Comparison of ENCODE assay signal across 15 mouse cellular contexts in the genomic region with DNA sequence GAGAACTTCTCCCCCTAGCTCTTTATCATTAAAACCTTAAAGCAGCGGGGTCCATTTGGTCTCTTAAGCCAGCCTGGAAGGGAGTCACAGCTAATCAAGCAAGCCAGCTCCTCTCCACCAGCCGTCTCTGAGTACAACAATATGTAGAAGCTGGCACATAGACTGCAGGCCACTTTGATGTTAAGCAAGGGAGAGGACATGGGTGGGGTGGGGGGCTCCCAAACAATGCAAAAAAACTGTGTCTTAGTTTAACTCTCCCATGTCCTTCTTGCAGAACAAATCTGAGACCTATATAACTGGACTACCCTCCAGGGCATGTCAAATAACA.
DNase-seq lines count a peak whose midpoint lies in the region; ATAC-seq and TF ChIP-seq lines count a peak whose summit lies in the region.
"Had no signal": no experiment of that assay in that cellular context is flagged by ENCODE, and none has a peak within 500 bp of the region (broad histone marks: within the 10 kb centered on the region; RNA-seq: fewer than 3 reads in every experiment).

No protein-coding gene starts in this region.

- peak overlapping the region; percentile 81; the same call in 1 of the 2 replicates for H3K27ac ChIP-seq in forebrain, embryonic 10.5 days
- H3K27ac ChIP-seq in forebrain, embryonic 14.5 days (ENCODE audit: low read depth, low read length): no peak overlapping the region
- H3K27ac ChIP-seq in liver, embryonic 11.5 days (ENCODE audit: low read depth, low read length): peak overlapping the region; percentile 21; the same call in 1 of the 2 replicates
- no peak overlapping the region for H3K27ac ChIP-seq in stomach, embryonic 14.5 days (ENCODE audit: low read length)
- no peak overlapping the region for H3K27ac ChIP-seq in stomach, postnatal 0 days (replicated peaks)
- no peak overlapping the region for H3K27ac ChIP-seq in hindbrain, embryonic 13.5 days

- peaks cover 6% of the 10 kb centered on the region; the same call in 1 of the 2 replicates for H3K9me3 ChIP-seq in forebrain, embryonic 10.5 days
- H3K9me3 ChIP-seq in forebrain, embryonic 14.5 days (replicated peaks; ENCODE audit: control insufficient read depth, low read length): no peaks in the 10 kb centered on the region
- no peaks in the 10 kb centered on the region for H3K9me3 ChIP-seq in liver, embryonic 11.5 days (ENCODE audit: control insufficient read depth, low read length)
- no peaks in the 10 kb centered on the region for H3K9me3 ChIP-seq in stomach, embryonic 14.5 days (ENCODE audit: control insufficient read depth, low read depth, low read length)
- H3K9me3 ChIP-seq in stomach, postnatal 0 days (ENCODE audit: control insufficient read depth, low read length): no peaks in the 10 kb centered on the region
- no peaks in the 10 kb centered on the region for H3K9me3 ChIP-seq in hindbrain, embryonic 13.5 days
- H3K9me3 ChIP-seq: hindbrain, embryonic 10.5 days had no signal

- H3K4me3 ChIP-seq in forebrain, embryonic 10.5 days: no peak overlapping the region
- no peak overlapping the region for H3K4me3 ChIP-seq in forebrain, embryonic 14.5 days (ENCODE audit: low read depth, low read length)
- no peak overlapping the region for H3K4me3 ChIP-seq in liver, embryonic 11.5 days (ENCODE audit: low read depth, low read length)
- no peak overlapping the region for H3K4me3 ChIP-seq in stomach, embryonic 14.5 days (ENCODE audit: low read depth, low read length)
- no peak overlapping the region for H3K4me3 ChIP-seq in stomach, postnatal 0 days (ENCODE audit: low read depth, low read length)
- no peak overlapping the region for H3K4me3 ChIP-seq in hindbrain, embryonic 13.5 days
- H3K4me3 ChIP-seq: erythroblast, embryonic 14.5 days had no signal

- 0 out of 2 replicates have a peak, but pooled peaks cover 4% of the 10 kb centered on the region for H3K27me3 ChIP-seq in forebrain, embryonic 10.5 days (ENCODE audit: poor library complexity, severe bottlenecking)
- H3K27me3 ChIP-seq in forebrain, embryonic 14.5 days (replicated peaks; ENCODE audit: control insufficient read depth, insufficient read depth, low read length): no peaks in the 10 kb centered on the region
- no peaks in the 10 kb centered on the region for H3K27me3 ChIP-seq in liver, embryonic 11.5 days (replicated peaks; ENCODE audit: control insufficient read depth, insufficient read depth, low read length)
- no peaks in the 10 kb centered on the region for H3K27me3 ChIP-seq in stomach, embryonic 14.5 days (ENCODE audit: control insufficient read depth, insufficient read depth, low read length)
- H3K27me3 ChIP-seq in stomach, postnatal 0 days (ENCODE audit: control insufficient read depth, insufficient read depth, low read length): no peaks in the 10 kb centered on the region
- H3K27me3 ChIP-seq in hindbrain, embryonic 13.5 days: 0 out of 2 replicates have a peak, but pooled peaks cover 5% of the 10 kb centered on the region

- TF ChIP-seq CTCF in stomach, postnatal 0 days (IDR thresholded peaks at IDR 0.05; ENCODE audit: low read depth): no peak

- H3K36me3 ChIP-seq in forebrain, embryonic 10.5 days (replicated peaks): no peaks in the 10 kb centered on the region
- no peaks in the 10 kb centered on the region for H3K36me3 ChIP-seq in forebrain, embryonic 14.5 days (ENCODE audit: control insufficient read depth, insufficient read depth, low read length)
- no peaks in the 10 kb centered on the region for H3K36me3 ChIP-seq in liver, embryonic 11.5 days (ENCODE audit: control insufficient read depth, insufficient read depth, low read length)
- no peaks in the 10 kb centered on the region for H3K36me3 ChIP-seq in stomach, embryonic 14.5 days (ENCODE audit: control insufficient read depth, insufficient read depth, low read length)
- H3K36me3 ChIP-seq in stomach, postnatal 0 days (ENCODE audit: control insufficient read depth, insufficient read depth, low read length): no peaks in the 10 kb centered on the region
- no peaks in the 10 kb centered on the region for H3K36me3 ChIP-seq in hindbrain, embryonic 13.5 days
- H3K36me3 ChIP-seq: hindbrain, embryonic 10.5 days had no signal

- no peak overlapping the region for H3K9ac ChIP-seq in forebrain, embryonic 14.5 days (ENCODE audit: low read length)
- H3K9ac ChIP-seq in liver, embryonic 11.5 days (ENCODE audit: low read depth, low read length): no peak overlapping the region
- H3K9ac ChIP-seq in stomach, embryonic 14.5 days (replicated peaks; ENCODE audit: low read depth, low read length): no peak overlapping the region
- no peak overlapping the region for H3K9ac ChIP-seq in stomach, postnatal 0 days (ENCODE audit: low read length)
- H3K9ac ChIP-seq in hindbrain, embryonic 13.5 days: no peak overlapping the region

- WGBS in forebrain, embryonic 10.5 days: 15% methylated on average over 2 of the region's 2 CpGs
- WGBS in forebrain, embryonic 14.5 days: 28% methylated on average over 2 of the region's 2 CpGs
- WGBS in liver, embryonic 11.5 days: 52% methylated on average over 2 of the region's 2 CpGs
- 27% methylated on average over 2 of the region's 2 CpGs for WGBS in stomach, embryonic 14.5 days
- 54% methylated on average over 2 of the region's 2 CpGs for WGBS in stomach, postnatal 0 days
- WGBS in hindbrain, embryonic 13.5 days: 22% methylated on average over 2 of the region's 2 CpGs

- no peak for TF ChIP-seq EP300 in stomach, postnatal 0 days (optimal IDR thresholded peaks at IDR 0.05)

- ATAC-seq in forebrain, embryonic 14.5 days: no peak
- no peak for ATAC-seq in liver, embryonic 11.5 days (replicated peaks; ENCODE audit: low FRiP score)
- ATAC-seq in stomach, embryonic 14.5 days (ENCODE audit: insufficient number of reproducible peaks, insufficient read depth, low FRiP score, low read depth): peak; percentile 10; the same call in 1 of the 2 replicates
- no peak for ATAC-seq in stomach, postnatal 0 days (ENCODE audit: low FRiP score, low TSS enrichment)
- ATAC-seq in megakaryocyte-erythroid progenitor cell, adult 5-6 weeks (replicated peaks; ENCODE audit: low FRiP score, low TSS enrichment, poor library complexity, severe bottlenecking): no peak
- ATAC-seq in hindbrain, embryonic 13.5 days (ENCODE audit: low FRiP score): no peak
- ATAC-seq: forebrain, embryonic 16.5 days had no signal

- H3K4me2 ChIP-seq in forebrain, embryonic 14.5 days (ENCODE audit: low read length): no peak overlapping the region
- H3K4me2 ChIP-seq in liver, embryonic 11.5 days: peak overlapping the region; percentile 33; the same call in 1 of the 2 replicates
- H3K4me2 ChIP-seq in stomach, embryonic 14.5 days (replicated peaks; ENCODE audit: low read depth, low read length): peak overlapping the region; percentile 29; the same call in 1 of the 2 replicates
- H3K4me2 ChIP-seq in stomach, postnatal 0 days (replicated peaks; ENCODE audit: low read depth): no peak overlapping the region
- H3K4me2 ChIP-seq in hindbrain, embryonic 13.5 days: no peak overlapping the region

- H3K4me1 ChIP-seq in forebrain, embryonic 10.5 days: peaks cover 21% of the 10 kb centered on the region
- peaks cover 6% of the 10 kb centered on the region; the same call in 1 of the 2 replicates for H3K4me1 ChIP-seq in forebrain, embryonic 14.5 days (ENCODE audit: control insufficient read depth, insufficient read depth, low read length)
- H3K4me1 ChIP-seq in liver, embryonic 11.5 days (replicated peaks; ENCODE audit: control insufficient read depth, insufficient read depth, low read length): peaks cover 15% of the 10 kb centered on the region
- H3K4me1 ChIP-seq in stomach, embryonic 14.5 days (ENCODE audit: control insufficient read depth, insufficient read depth, low read length): peaks cover 18% of the 10 kb centered on the region
- H3K4me1 ChIP-seq in stomach, postnatal 0 days (replicated peaks; ENCODE audit: control insufficient read depth, insufficient read depth): no peaks in the 10 kb centered on the region
- peaks cover 18% of the 10 kb centered on the region for H3K4me1 ChIP-seq in hindbrain, embryonic 13.5 days (replicated peaks)

- no peak for DNase-seq in forebrain, embryonic 10.5 days (ENCODE audit: extremely low spot score, low spot score)
- no peak for DNase-seq in forebrain, embryonic 14.5 days (ENCODE audit: low spot score)
- no peak for DNase-seq in liver, embryonic 11.5 days (ENCODE audit: low spot score)
- DNase-seq in liver: no peak
- no peak for DNase-seq in stomach, postnatal 0 days (ENCODE audit: low spot score)
- DNase-seq: adrenal gland, adult 8-10 months; cerebellum, adult 11 months; cerebellum, postnatal 14 days; left cerebral cortex, postnatal 4 days had no signal

Comparison
In these comparisons a context has a peak if more than half of its experiments do, and no peak if none do; other contexts are left out.
1. H3K27ac ChIP-seq: peak in forebrain, embryonic 10.5 days (single experiment) and liver, embryonic 11.5 days (single experiment); none in forebrain, embryonic 14.5 days (single experiment), stomach, embryonic 14.5 days (single experiment), stomach, postnatal 0 days (single experiment) and hindbrain, embryonic 13.5 days (single experiment).
2. H3K4me2 ChIP-seq: peak in liver, embryonic 11.5 days (single experiment) and stomach, embryonic 14.5 days (single experiment); none in forebrain, embryonic 14.5 days (single experiment), stomach, postnatal 0 days (single experiment) and hindbrain, embryonic 13.5 days (single experiment).